ENCODE assay signal across 16 mouse cellular contexts in the genomic region with DNA sequence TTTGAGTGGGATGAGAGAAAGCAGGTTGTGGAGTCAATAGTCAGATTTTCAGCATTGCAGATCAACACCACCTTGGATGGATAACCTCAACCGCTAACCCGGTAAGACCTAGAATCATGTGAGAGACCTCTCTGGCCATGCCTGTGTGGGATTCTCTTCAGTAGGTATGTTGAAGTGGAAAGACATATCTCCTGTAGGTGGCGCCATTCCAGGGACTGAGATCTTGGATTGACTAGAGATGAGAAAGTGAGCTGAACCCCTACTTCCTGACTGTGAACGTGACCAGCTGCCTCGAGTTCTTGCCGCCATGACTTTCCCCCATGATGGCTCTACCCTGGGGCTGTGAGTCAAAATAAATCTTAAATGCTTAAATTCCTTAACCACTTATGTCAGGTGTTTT.
"Had no signal": no experiment of that assay in that cellular context is flagged by ENCODE, and none has a peak within 500 bp of the region (broad histone marks: within the 10 kb centered on the region; RNA-seq: fewer than 3 reads in every experiment).

No protein-coding gene starts in this region.

- DNase-seq: kidney, postnatal 10 days; kidney, postnatal 36 days; lung, adult 18-20 months; lung, postnatal 10 days; lung, postnatal 36 days; thymus, adult 2 months; thymus, postnatal 14 days; thymus, postnatal 4 days had no signal

- ATAC-seq: midbrain, embryonic 13.5 days; midbrain, embryonic 16.5 days had no signal

- H3K27ac ChIP-seq: kidney, embryonic 15.5 days; left cerebral cortex, adult 2 months; liver, embryonic 14.5 days; lung, embryonic 15.5 days; midbrain, embryonic 10.5 days; midbrain, embryonic 13.5 days had no signal

- H3K9ac ChIP-seq: kidney, embryonic 15.5 days; liver, embryonic 14.5 days; lung, embryonic 15.5 days; midbrain, embryonic 13.5 days had no signal

- H3K27me3 ChIP-seq: kidney, embryonic 15.5 days; lung, embryonic 15.5 days; megakaryocyte, embryonic 14.5 days; midbrain, embryonic 13.5 days had no signal

- H3K4me1 ChIP-seq: kidney, embryonic 15.5 days; lung, embryonic 15.5 days; midbrain, embryonic 10.5 days; midbrain, embryonic 13.5 days had no signal

- H3K9me3 ChIP-seq: kidney, embryonic 15.5 days; lung, embryonic 15.5 days had no signal

- H3K4me2 ChIP-seq: kidney, embryonic 15.5 days; lung, embryonic 15.5 days; midbrain, embryonic 13.5 days had no signal

- H3K4me3 ChIP-seq: kidney, embryonic 15.5 days; left cerebral cortex, adult 2 months; lung, embryonic 15.5 days; megakaryocyte, embryonic 14.5 days; midbrain, embryonic 10.5 days; midbrain, embryonic 13.5 days had no signal

- H3K36me3 ChIP-seq: kidney, embryonic 15.5 days; lung, embryonic 15.5 days; midbrain, embryonic 10.5 days; midbrain, embryonic 13.5 days had no signal
